Mouse (Mus musculus): Measurements from ENCODE around the gene Tctex1d4. TPM values are rescaled to one million over a fixed set of nuclear protein-coding genes. Genes with fewer than 3 reads are reported as not detected.

The Tctex1d4 gene
- total RNA-seq, 1 experiment from 2014 or later = not detected

DNA sequence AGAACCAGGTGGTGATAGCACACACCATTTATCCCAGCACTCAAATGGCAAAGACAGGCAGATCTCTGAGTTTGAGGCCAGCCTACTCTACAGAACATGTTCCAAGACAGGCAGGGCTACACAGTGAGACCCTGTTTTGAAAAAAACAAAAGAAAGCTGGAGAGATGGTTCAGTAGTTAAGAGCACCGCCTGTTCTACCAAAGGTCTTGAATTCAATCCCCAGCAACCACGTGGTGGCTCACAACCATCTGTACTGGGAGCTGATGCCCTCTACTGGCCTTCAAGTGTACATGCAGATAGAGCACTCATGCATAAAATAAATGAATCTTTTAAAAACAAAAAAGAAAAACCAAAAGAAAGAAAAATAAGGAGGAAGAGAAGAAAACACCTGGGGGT is 12.6 kb downstream of the Tctex1d4 start:
- DNase-seq = no peak

GRCm38 (mm10) chr4:117140613-117141012 is 14.0 kb downstream of the Tctex1d4 start:
- no peak for DNase-seq

- no peak for DNase-seq
Measured at GRCm38 (mm10) chr4:117143023-117143422, 16.4 kb downstream of the Tctex1d4 start.

GRCm38 (mm10) chr4:117145248-117145647 is 18.7 kb downstream of the Tctex1d4 start:
- DNase-seq = no peak

DNA sequence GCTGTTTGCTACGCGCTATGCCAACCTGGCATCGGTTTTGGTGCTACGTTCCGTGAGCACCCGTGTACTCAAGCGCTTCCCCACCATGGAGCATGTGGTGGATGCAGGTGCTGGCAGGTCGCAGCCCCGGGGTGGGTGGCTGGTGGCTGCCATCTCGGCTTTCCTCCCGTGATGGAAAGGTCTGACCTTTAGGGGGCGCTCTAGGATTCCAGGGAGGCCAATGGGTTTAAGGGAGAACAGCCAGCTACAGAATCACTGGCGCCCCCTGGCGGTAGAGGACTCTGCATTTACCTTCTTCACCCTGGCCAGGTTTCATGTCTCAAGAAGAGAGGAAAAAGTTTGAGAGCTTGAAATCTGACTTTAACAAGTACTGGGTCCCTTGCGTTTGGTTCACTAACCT is 19.6 kb downstream of the Tctex1d4 start:
- DNase-seq = peak; percentile 90

GRCm38 (mm10) chr4:117148047-117148713 is 21.6 kb downstream of the Tctex1d4 start:
- DNase-seq = no peak

DNA sequence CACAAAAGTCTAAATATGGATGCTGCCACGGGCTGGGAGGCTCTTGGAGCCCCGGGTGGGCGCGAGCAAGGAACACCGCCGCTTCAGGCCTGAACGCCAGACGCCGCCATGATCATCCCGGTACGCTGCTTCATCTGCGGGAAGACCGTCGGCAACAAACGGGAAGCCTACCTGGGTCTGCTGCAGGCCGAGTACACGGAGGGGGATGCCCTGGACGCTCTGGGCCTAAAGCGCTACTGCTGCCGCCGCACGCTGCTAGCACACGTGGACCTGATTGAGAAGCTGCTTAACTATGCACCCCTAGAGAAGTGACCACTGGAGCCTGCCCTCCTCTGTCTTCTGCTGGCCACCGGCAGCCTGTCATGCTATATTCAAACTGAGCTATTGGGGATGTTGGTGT is 22.2 kb downstream of the Tctex1d4 start:
- no peak for DNase-seq

DNA sequence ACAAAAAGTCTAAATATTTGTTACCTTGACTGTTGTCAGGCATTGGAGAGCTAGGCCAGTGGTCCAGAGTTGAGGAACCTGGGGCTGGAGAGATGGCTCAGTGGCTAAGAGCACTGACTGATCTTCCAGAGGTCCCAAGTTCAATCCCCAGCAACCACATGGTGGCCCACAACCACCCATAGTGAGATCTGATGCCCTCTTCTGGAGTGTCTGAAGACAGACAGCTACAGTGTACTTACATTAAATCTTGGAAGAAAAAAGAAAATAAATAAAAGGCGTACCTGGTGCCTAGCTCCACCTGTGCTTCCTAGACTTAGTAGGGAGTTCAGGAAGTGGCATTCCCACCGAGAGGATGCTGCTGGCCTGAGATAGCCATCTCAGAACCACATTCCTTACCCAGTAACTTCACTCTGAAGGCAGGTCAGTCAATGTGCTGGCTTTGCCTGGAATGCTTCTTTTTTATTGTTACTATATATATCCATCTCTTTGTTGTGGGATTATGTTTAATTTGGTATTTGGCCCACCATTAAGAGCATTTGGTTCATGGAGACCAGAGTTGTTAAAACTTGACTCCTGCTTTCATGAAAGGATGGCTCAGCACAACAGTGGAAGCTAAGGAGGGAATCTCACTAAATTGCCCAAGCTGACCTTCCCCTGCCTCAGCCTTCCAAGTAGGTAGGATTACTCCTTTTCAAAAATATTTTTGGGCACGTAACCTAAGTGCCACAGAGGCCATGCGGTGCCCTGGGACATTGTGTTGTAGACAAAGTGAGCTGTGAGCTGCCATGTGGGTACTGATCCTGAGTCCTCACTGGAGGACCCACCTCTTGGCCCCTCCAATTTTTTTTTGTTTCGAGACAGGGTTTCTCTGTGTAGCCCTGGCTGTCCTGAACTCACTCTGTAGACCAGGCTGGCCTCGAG is 23.0 kb downstream of the Tctex1d4 start:
- no peak for DNase-seq

- DNase-seq = no peak
Measured at GRCm38 (mm10) chr4:117150212-117150733, 23.7 kb downstream of the Tctex1d4 start.

- DNase-seq = no peak
Measured at GRCm38 (mm10) chr4:117151416-117151815, 24.8 kb downstream of the Tctex1d4 start.

GRCm38 (mm10) chr4:117152714-117153113 is 26.1 kb downstream of the Tctex1d4 start:
- DNase-seq = no peak

DNA sequence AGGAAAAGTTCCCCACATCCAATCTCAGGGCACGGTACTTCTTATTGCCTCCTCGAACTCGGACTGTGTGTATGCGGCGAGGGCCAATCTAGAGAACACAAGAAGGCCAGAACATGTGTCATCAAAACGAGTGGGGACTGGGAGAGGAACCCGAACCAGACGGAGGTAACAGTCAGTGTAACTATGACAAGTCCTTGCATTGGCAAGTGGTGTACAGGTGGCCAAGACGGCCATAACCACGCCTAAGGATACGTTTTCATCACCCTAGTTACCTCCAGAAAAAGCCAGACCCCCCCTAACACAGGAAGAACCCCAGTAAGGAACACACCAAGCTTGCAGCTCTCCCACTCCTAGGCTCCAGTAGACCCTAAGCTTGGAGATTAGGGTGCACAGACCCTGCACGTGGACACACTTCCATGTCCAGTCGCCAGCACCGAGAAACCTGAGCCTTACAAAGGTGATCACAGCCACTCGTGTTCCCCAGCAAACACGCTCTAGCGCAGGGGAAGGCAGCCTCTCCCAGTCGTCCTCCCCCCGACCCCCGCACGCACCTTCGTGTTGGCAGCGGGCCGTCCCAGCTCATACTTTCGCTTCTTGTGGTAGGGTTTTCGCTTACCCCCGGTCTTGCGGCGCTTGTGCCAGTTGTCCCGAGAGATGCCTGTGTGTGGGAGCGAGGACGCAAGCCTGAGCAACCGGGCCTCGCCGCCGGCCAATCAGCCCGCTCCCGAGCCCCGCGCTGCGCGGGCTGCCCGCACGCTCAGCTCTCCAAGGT is 28.6 kb downstream of the Tctex1d4 start:
- DNase-seq = peak; percentile 37

GRCm38 (mm10) chr4:117155792-117156355 is 29.3 kb downstream of the Tctex1d4 start, which contains the start of gene Rps8:
Rps8 (minus strand) TSS chr4:117156243.
- peak; percentile 82 for DNase-seq

DNA sequence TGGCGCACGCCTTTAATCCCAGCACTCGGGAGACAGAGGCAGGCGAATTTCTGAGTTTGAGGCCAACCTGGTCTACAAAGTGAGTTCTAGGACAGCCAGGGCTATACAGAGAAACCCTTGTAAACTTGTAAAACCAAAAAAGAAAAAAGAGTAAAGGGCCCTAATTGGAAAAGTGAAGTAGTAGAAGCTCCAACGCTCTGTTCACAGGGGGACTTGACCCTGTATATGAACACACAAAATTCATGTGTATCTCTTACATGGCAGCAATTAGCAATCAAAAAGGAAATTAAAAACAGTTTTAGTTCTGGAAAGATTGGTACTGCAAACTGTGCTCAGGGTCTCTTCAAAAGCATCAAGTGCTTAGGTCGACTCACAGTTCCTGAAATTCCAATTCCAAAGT is 29.8 kb downstream of the Tctex1d4 start:
- DNase-seq = no peak

GRCm38 (mm10) chr4:117159666-117160065 is 33.1 kb downstream of the Tctex1d4 start:
- no peak for DNase-seq

GRCm38 (mm10) chr4:117161183-117161582 is 34.6 kb downstream of the Tctex1d4 start:
- DNase-seq = no peak

DNA sequence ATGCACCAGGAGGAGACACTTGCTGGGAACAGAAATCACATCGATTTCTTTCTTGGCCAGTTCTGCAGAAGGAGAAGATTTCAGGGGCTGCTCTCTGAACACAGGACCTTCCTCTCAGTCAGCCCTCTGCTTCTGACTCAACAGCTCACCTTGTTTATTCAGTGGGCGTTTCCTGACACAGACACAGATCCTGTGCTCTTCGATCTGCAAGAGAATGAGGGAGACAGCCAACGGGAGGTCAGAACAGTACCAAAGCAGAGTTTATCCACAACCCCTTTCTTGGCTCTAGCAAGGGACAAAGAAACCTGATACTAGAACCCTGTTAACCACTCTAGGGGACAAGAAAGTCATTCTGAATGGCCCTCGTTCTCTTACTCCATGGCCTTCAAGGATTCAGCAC is 43.3 kb downstream of the Tctex1d4 start:
- no peak for DNase-seq

Small RNA genes within 50 kb of the gene (microRNA-seq; reads per million reads assigned to microRNA genes)
- 0 reads per million in 2 experiments for gene Gm22398

Other genes with a start within 250 kb of the Tctex1d4 start
- 5.0 and 5.1 TPM in 2 replicates for gene Zswim5, start 249.4 kb upstream of the Tctex1d4 start, total RNA-seq (2021)
- 98.3 and 127 TPM in 2 replicates for gene Urod, start 132.4 kb upstream of the Tctex1d4 start, total RNA-seq (2021)
- gene Hectd3, start 131.5 kb upstream of the Tctex1d4 start, total RNA-seq (2021) = 31.7 and 33.5 TPM in 2 replicates
- 33.3 and 34.4 TPM in 2 replicates for gene Eif2b3, start 107.4 kb upstream of the Tctex1d4 start, total RNA-seq (2021)
- gene Ptch2, start 30.7 kb upstream of the Tctex1d4 start, total RNA-seq (2021) = 5.3 and 9.8 TPM in 2 replicates
- gene Btbd19, start 1.1 kb upstream of the Tctex1d4 start, total RNA-seq (2021) = 8.3 and 9.4 TPM in 2 replicates
- gene Plk3, start 7.2 kb downstream of the Tctex1d4 start, total RNA-seq (2021) = 4.6 and 5.2 TPM in 2 replicates
- 876 and 1,008 TPM in 2 replicates for gene Rps8, start 29.4 kb downstream of the Tctex1d4 start, total RNA-seq (2021)
- 2.8 and 4.7 TPM in 2 replicates for gene Kif2c, start 55.8 kb downstream of the Tctex1d4 start, total RNA-seq (2021)
- gene Tmem53, start 125.2 kb downstream of the Tctex1d4 start, total RNA-seq (2021) = 86.4 and 94.3 TPM in 2 replicates
- 4.8 and 4.9 TPM in 2 replicates for gene Armh1, start 125.3 kb downstream of the Tctex1d4 start, total RNA-seq (2021)

Measured in adrenal gland, postnatal 25 days (tissue).